Mouse (Mus musculus) intestine, postnatal 0 days (tissue): ENCODE measurements around the gene Opa3. TPM values are rescaled to one million over a fixed set of nuclear protein-coding genes. Genes with fewer than 3 reads are reported as not detected.

Source experiments
- ATAC-seq: fragments of 200-750 bp; cut with Nextera tagmentation; 2 replicates; pipeline ENCODE4 v1.8.0; 2017; ENCODE audit warnings: mild to moderate bottlenecking, moderate TSS enrichment, moderate library complexity
- H3K27ac ChIP-seq: fragments of 300-500 bp; sonication (generic); 2 replicates; pipeline ENCODE4 v1.5.1; 2014; ENCODE audit warnings: mild to moderate bottlenecking, low read depth, low read length, moderate library complexity
- H3K27me3 ChIP-seq: fragments of 300-500 bp; sonication (generic); replicated peaks from 2 replicates; pipeline ENCODE4 v1.6.1; 2014; ENCODE audit warnings: low read length, mixed read lengths; ENCODE audit not compliant: control insufficient read depth, insufficient read depth
- H3K36me3 ChIP-seq: fragments of 300-500 bp; sonication (generic); 2 replicates; pipeline ENCODE4 v1.6.1; 2014; ENCODE audit warnings: mild to moderate bottlenecking, moderate library complexity; ENCODE audit not compliant: control insufficient read depth, insufficient read depth
- H3K4me1 ChIP-seq: fragments of 300-500 bp; sonication (generic); replicated peaks from 2 replicates; pipeline ENCODE4 v1.6.1; 2014; ENCODE audit warnings: antibody characterized with exemption, low read length, mixed read lengths; ENCODE audit not compliant: control insufficient read depth, insufficient read depth
- H3K4me2 ChIP-seq: fragments of 300-500 bp; sonication (generic); replicated peaks from 2 replicates; pipeline ENCODE4 v1.6.1; 2014; ENCODE audit warnings: low read depth, mild to moderate bottlenecking, moderate library complexity
- H3K4me3 ChIP-seq: fragments of 300-500 bp; sonication (generic); 2 replicates; pipeline ENCODE4 v1.5.1; 2014; ENCODE audit warnings: low read depth, low read length
- H3K9ac ChIP-seq: fragments of 300-500 bp; sonication (generic); 2 replicates; pipeline ENCODE4 v1.6.1; 2014; ENCODE audit warnings: mild to moderate bottlenecking, low read depth, low read length
- H3K9me3 ChIP-seq: fragments of 300-500 bp; sonication (generic); 2 replicates; pipeline ENCODE4 v1.6.1; 2016; ENCODE audit warnings: mixed run types; ENCODE audit not compliant: control insufficient read depth
- CTCF ChIP-seq: sonication (generic); IDR thresholded peaks from 2 replicates; pipeline ENCODE4 v1.5.1; 2016; ENCODE audit warnings: low read depth, mild to moderate bottlenecking, control low read depth, antibody characterized with exemption, moderate library complexity
- WGBS: fragments of 180-500 bp; shearing (Covaris S2); extraction: QIAGEN DNeasy Blood & Tissue Kit; methylation state at CpG from one replicate; pipeline ENCODE4 v1.1.7; 2014; 5-methylcytosine and 5-hydroxymethylcytosine counted together
- polyA plus RNA-seq: library from polyadenylated mRNA; unstranded; fragments of >200 nt; fragmentation: Nextera tagmentation; extraction: Ambion mirVana; gene quantifications from 2 replicates; pipeline ENCODE4 v1.2.1, GENCODE M21; 2015

The Opa3 gene
- polyA plus RNA-seq = 26.5 and 27.5 TPM in 2 replicates

GRCm38 (mm10) chr7:19227883-19228792 is at the start of gene Opa3:
Opa3 (plus strand) TSS chr7:19228334.
- H3K27ac ChIP-seq = peak within 1 kb of the TSS; percentile 98
- peak; percentile 83 for TF ChIP-seq CTCF
- peaks cover 3% of the 10 kb centered on the region; the same call in 1 of the 2 replicates for H3K36me3 ChIP-seq
- ATAC-seq = peak; percentile 92
- peak within 1 kb of the TSS; percentile 57 for H3K4me3 ChIP-seq
- WGBS = under 1% methylated on average over 91 of the region's 91 CpGs
- H3K9ac ChIP-seq = peak within 1 kb of the TSS; percentile 68
- no peaks in the 10 kb centered on the region for H3K9me3 ChIP-seq
- peak within 1 kb of the TSS; percentile 82 for H3K4me2 ChIP-seq
- no peaks in the 10 kb centered on the region for H3K27me3 ChIP-seq
- peaks cover 18% of the 10 kb centered on the region; the same call in 1 of the 2 replicates for H3K4me1 ChIP-seq

DNA sequence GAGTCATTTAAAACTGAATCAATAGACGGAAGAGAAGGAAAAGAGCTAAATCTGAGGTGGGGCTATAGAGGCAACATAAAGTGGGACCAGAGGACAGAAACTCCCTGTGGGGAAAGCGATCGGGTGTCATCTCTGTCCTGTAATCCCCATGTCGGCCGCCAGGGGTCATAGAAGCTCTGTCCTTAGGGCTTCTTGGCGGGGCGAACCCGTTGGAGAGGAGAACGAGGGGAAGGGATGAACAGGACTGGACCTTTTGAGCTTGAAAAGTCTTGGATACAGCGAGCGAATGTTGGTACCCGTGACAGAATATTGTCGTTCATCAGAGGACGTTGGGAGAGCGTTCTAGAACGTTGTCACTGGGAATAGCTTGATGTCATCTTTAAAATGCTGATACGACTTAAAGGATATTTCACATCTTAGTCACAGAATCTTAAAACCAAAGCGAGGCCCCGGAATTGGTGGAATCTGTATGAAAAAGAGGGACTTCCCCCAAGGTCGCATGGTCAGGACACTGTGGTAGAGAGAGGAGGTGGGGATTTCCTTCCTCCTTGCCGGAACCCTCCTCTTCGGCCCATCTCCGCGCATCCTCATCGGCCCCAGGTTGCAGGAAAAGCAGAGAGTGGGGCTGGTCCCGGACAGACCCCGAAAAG is 49.6 kb upstream of the Opa3 start:
- Histone ChIP-seq H3K27me3 (peaks cover 48% of the 10 kb centered on the region), H3K36me3 (no peaks in the 10 kb centered on the region), H3K27ac (no peak overlapping the region), H3K9ac (peak overlapping the region; percentile 11; the same call in 1 of the 2 replicates), H3K4me1 (0 out of 2 replicates have a peak, but pooled peaks cover 4% of the 10 kb centered on the region), H3K4me3 (no peak overlapping the region; the same call in 1 of the 2 replicates), H3K4me2 (peak overlapping the region; percentile 48; the same call in 1 of the 2 replicates), H3K9me3 (0 out of 2 replicates have a peak, but pooled peaks cover 4% of the 10 kb centered on the region)
- TF ChIP-seq CTCF = peak; percentile 92
- WGBS = 8% methylated on average over 27 of the region's 27 CpGs
- no peak for ATAC-seq

GRCm38 (mm10) chr7:19179173-19179572 is 49.0 kb upstream of the Opa3 start:
- Histone ChIP-seq H3K9me3 (0 out of 2 replicates have a peak, but pooled peaks cover 4% of the 10 kb centered on the region), H3K9ac (no peak overlapping the region), H3K27me3 (peaks cover 48% of the 10 kb centered on the region), H3K4me2 (peak overlapping the region; percentile 48), H3K27ac (no peak overlapping the region), H3K36me3 (no peaks in the 10 kb centered on the region), H3K4me3 (0 out of 2 replicates have a peak overlapping the region, but pooled peaks have one; percentile 1), H3K4me1 (0 out of 2 replicates have a peak, but pooled peaks cover 4% of the 10 kb centered on the region)
- peak; percentile 90 for TF ChIP-seq CTCF
- ATAC-seq = peak; percentile 7; the same call in 1 of the 2 replicates
- WGBS = under 1% methylated on average over 32 of the region's 32 CpGs

DNA sequence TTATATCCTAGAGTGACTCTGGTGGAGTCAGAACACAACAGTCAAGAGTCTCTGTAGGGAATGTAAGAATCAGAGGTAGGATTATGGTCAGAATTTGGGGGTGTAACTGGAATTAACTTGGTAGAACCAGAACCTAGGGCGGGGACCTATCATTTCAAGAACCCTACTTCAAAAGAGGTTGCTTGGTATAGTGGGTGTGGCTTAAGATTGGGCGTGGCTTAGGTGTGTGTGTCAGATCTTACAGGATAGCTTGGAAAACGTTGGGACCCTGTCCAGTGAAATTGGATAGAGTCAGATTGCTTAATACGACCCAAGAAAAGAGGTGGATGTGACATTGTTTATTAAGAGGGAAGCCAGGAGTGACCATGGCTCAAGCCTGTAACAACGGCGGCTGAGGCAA is 48.2 kb upstream of the Opa3 start:
- TF ChIP-seq CTCF = no peak
- Histone ChIP-seq H3K4me3 (no peak overlapping the region), H3K27ac (no peak overlapping the region), H3K9me3 (0 out of 2 replicates have a peak, but pooled peaks cover 4% of the 10 kb centered on the region), H3K9ac (no peak overlapping the region), H3K36me3 (no peaks in the 10 kb centered on the region), H3K27me3 (peaks cover 48% of the 10 kb centered on the region), H3K4me2 (peak overlapping the region; percentile 48; the same call in 1 of the 2 replicates), H3K4me1 (0 out of 2 replicates have a peak, but pooled peaks cover 4% of the 10 kb centered on the region)
- no peak for ATAC-seq
- 41% methylated on average over 6 of the region's 6 CpGs for WGBS

GRCm38 (mm10) chr7:19180862-19181429 is 47.2 kb upstream of the Opa3 start:
- Histone ChIP-seq H3K9me3 (0 out of 2 replicates have a peak, but pooled peaks cover 4% of the 10 kb centered on the region), H3K4me1 (0 out of 2 replicates have a peak, but pooled peaks cover 4% of the 10 kb centered on the region), H3K27me3 (peaks cover 41% of the 10 kb centered on the region), H3K36me3 (no peaks in the 10 kb centered on the region; the same call in 1 of the 2 replicates), H3K27ac (no peak overlapping the region), H3K4me3 (peak overlapping the region; percentile 61), H3K9ac (peak overlapping the region; percentile 52), H3K4me2 (peak overlapping the region; percentile 85)
- TF ChIP-seq CTCF = 0 out of 2 replicates have a peak, but pooled peaks have one; percentile 15
- WGBS = 2% methylated on average over 24 of the region's 27 CpGs
- ATAC-seq = no peak
